Mouse (Mus musculus) embryo, embryonic 11 days (tissue): ENCODE measurements around the gene Samd9l.
"Not testable (repeated sequence)": the region's sequence is repeated elsewhere in the genome, so short reads cannot be mapped to it uniquely, and the experiment has no call there.

Source experiments
- DNase-seq: peaks from one replicate; pipeline ENCODE4 v3.0.0-alpha.2; 2015

The Samd9l gene

DNA sequence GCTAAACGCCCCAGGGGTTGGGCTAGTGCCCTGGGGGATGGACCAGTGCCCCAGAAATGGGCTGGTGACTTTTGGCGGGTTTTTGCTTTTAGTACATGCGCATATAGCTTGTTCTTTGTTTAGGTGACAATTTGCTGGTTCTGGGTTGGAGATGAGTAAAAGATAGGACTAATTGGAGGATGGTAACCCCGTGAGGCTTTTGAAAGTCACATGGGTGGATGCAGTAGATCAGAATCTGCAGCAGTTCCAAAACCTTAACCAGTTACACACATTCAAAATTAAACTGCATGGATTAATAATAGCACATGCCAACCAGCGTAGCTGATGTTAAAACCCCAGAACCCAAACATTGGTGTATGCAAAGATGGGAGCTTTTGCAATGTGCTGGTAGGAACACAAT, 57.9 kb downstream of the Samd9l start:
- no peak for DNase-seq

DNA sequence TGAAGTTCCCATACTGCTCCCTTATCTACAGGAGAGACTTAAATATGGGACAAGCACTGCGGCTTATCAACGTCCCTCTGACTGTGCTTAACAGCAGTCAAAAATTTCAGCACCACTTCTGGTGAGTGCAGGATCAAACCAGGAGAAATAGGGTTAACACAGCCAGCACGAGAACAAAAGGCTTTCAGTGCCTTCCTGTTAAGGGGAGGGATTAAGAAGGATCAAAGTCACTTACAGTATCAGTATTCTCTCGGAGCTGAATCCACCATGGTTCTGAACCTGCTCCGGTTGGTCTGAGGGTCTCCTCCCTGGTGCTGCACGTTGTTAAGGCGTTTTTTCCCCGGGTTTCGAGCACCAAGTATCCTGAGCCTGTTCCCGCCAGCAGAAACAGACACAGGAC, 58.4 kb downstream of the Samd9l start:
- DNase-seq, result peak; percentile 8

DNA sequence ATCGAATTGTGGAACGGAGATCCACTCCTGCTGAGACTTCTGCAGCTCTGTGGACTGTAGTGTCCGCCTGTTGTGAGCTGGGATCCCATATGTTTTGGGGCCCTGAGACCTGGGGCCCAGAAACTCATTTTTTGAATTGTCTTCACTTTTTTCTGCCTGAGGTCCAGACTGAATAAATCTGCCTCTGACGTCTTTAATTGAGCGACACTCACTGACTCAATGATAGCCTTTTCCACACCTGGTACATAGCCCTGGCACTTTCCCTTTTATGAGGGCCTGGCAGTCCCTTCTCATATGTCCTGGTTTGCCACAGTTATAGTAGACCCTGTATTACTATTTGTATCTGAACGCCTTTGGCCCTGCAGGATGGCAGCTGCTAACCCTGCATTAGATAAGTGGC, 60.2 kb downstream of the Samd9l start:
- not testable (repeated sequence) for DNase-seq
